Mouse (Mus musculus): ENCODE measurements around the gene Dclk1. TPM values are rescaled to one million over a fixed set of nuclear protein-coding genes. Genes with fewer than 3 reads are reported as not detected.

The Dclk1 gene
- polyA plus RNA-seq, 1 experiment, result not detected

DNA sequence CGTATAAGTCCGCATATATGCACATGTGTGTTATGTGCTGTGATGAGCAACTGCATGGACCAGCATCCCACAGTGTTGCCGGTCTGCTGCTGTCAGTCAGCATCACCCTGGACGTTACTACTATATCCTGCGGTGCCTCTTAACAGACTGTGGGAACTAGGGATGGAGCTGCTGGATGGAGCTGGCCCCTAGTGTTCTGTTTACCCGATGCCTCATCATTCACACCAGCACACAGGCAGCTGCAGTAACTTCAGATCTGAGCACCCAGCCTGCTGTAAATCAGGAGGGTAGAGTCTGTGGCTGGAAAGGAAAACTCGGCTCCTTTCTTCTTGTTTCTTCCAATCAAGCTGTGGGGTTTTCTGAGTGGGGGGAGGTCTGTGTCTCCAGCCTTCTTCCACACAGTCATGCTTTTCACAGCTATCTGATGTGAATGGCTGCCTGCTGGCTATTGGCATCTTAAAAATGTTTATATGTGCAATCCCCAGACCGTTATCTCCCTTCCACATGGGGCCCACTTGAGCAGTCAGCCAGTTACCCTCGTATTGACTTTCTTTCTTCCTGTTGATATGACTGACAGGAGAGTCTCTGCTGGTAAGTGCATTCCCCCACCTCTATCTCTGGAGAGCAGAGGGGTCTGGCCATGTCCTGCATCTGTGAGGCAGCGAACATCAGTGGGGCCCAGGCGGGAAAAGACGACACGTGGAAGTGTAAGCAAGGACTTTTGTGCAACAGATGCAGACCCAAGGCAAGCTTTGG is 301.9 kb downstream of the Dclk1 start:
- Histone ChIP-seq H3K4me3 (replicated peaks) (no peak overlapping the region), H3K9me3 (ENCODE audit: control insufficient read depth, low read length) (no peaks in the 10 kb centered on the region), H3K36me3 (ENCODE audit: control insufficient read depth) (no peaks in the 10 kb centered on the region), H3K4me1 (ENCODE audit: control insufficient read depth) (peaks cover 15% of the 10 kb centered on the region), H3K27me3 (ENCODE audit: control insufficient read depth) (no peaks in the 10 kb centered on the region)
- TF ChIP-seq GATA1 (IDR thresholded peaks at IDR 0.05; ENCODE audit: low read length), result no peak
- TF ChIP-seq TAL1 (IDR thresholded peaks at IDR 0.05; ENCODE audit: low read length), result no peak

DNA sequence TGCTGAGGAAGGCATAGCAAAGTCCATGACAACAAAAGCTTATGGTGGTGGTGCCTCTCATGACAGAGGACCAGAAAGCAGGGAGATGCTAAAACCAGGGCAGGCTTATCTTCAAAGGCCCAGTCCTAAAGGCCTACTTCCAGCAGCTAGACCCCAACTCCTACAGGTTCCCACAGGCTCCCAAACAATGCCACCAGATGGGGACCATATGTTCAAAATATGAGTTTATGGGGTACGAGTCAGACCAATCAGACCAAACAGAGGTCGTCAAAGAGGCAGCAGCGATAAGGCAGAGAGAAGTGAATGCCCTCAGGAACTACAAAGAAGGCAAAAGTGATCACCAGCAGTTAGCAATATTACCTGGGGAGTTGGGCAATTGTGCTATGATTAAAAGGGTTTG is 303.1 kb downstream of the Dclk1 start:
- Histone ChIP-seq H3K27me3 (ENCODE audit: control insufficient read depth) (no peaks in the 10 kb centered on the region), H3K36me3 (ENCODE audit: control insufficient read depth) (no peaks in the 10 kb centered on the region), H3K4me3 (replicated peaks) (no peak overlapping the region), H3K4me1 (ENCODE audit: control insufficient read depth) (peaks cover 15% of the 10 kb centered on the region), H3K9me3 (ENCODE audit: control insufficient read depth, low read length) (no peaks in the 10 kb centered on the region)
- TF ChIP-seq GATA1 (IDR thresholded peaks at IDR 0.05; ENCODE audit: low read length) (no peak), TAL1 (IDR thresholded peaks at IDR 0.05; ENCODE audit: low read length) (no peak)

DNA sequence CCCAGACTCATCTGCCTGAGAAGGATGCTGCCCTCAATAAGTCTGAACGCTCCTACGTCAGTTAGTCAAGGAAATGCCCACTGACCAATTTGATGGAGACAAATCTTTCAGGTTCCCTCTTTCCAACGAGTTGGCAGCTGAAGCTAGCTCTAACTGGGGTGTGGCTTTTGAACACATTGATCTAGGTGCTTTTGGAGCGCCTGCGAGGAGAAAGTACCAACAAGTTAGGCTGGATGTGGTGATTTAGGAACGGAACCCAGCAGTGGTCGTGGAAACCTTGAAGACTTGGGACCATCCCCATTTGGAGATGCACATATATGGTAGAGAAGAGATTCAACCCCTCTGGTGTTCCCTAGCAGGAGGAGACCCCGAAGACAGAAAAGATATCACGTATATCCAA is 303.8 kb downstream of the Dclk1 start:
- TF ChIP-seq TAL1 (IDR thresholded peaks at IDR 0.05; ENCODE audit: low read length) (no peak), GATA1 (IDR thresholded peaks at IDR 0.05; ENCODE audit: low read length) (no peak)
- no peak overlapping the region for H3K4me3 ChIP-seq (replicated peaks)
- H3K4me1 ChIP-seq (ENCODE audit: control insufficient read depth), result peaks cover 15% of the 10 kb centered on the region
- no peaks in the 10 kb centered on the region for H3K27me3 ChIP-seq (ENCODE audit: control insufficient read depth)
- H3K36me3 ChIP-seq (ENCODE audit: control insufficient read depth), result no peaks in the 10 kb centered on the region
- H3K9me3 ChIP-seq (ENCODE audit: control insufficient read depth, low read length), result no peaks in the 10 kb centered on the region

DNA sequence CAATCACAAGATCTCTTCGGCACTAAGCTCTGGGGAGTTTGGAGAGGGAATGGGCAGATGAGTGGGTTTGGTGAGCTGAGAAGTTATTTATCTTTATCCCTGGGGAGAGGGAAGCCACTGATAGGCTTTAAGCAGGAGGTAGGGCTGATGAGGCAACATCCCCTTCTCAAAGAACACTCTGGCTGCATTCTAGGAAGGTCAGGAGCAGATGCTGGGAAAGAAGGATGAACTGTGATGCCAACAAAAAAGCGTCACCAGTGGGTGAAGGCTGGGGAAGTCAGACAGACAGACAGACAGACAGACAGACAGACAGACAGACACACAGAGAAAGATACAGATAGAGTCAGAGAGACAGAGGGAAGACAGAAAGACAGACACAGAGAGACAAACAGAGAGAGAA is 304.9 kb downstream of the Dclk1 start:
- no peaks in the 10 kb centered on the region for H3K27me3 ChIP-seq (ENCODE audit: control insufficient read depth)
- no peaks in the 10 kb centered on the region for H3K36me3 ChIP-seq (ENCODE audit: control insufficient read depth)
- H3K4me1 ChIP-seq (ENCODE audit: control insufficient read depth), result peaks cover 15% of the 10 kb centered on the region
- no peak for TF ChIP-seq TAL1 (IDR thresholded peaks at IDR 0.05; ENCODE audit: low read length)
- TF ChIP-seq GATA1 (IDR thresholded peaks at IDR 0.05; ENCODE audit: low read length), result no peak
- H3K4me3 ChIP-seq (replicated peaks), result no peak overlapping the region
- no peaks in the 10 kb centered on the region for H3K9me3 ChIP-seq (ENCODE audit: control insufficient read depth, low read length)

DNA sequence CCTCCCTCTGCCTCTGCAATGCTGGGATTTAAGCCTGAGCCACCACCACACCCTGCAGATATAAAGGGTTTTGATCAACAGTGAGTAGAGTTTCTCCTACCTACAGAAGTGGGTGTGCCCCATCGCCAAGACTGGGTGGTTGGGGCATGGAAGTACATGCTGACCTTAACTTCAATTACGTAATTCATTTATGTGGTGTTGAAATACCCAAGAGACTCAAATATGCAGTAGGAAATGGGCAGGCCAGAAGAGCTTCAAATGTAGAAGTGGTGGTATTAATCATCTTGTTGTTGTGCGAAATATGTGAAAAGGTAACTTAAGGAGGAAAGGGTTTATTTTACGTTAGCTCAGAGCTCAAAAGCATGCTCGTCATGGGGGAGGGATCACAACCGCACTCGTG is 307.2 kb downstream of the Dclk1 start:
- Histone ChIP-seq H3K27me3 (ENCODE audit: control insufficient read depth) (no peaks in the 10 kb centered on the region), H3K36me3 (ENCODE audit: control insufficient read depth) (no peaks in the 10 kb centered on the region), H3K4me1 (ENCODE audit: control insufficient read depth) (peaks cover 8% of the 10 kb centered on the region), H3K9me3 (ENCODE audit: control insufficient read depth, low read length) (no peaks in the 10 kb centered on the region), H3K4me3 (replicated peaks) (no peak overlapping the region)
- TF ChIP-seq GATA1 (IDR thresholded peaks at IDR 0.05; ENCODE audit: low read length) (no peak), TAL1 (IDR thresholded peaks at IDR 0.05; ENCODE audit: low read length) (no peak)

DNA sequence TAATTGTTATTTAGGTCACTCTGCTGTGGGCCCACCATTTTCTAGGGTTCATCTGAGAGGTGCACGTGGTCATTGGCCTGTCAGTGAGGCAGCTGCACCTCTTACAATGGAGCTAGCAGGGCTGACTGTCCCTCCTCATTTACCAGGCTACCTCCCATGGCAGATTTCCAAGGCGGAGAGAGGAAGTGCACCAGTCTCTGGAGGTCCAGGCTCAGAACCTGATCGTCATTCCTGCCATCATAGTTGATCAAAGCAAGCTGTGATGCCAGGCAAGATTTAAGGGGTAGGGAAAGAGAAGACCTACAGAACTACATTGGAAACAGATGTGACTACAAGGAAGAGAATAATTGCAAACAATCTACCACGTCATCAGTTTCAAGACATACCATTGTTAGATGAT is 308.8 kb downstream of the Dclk1 start:
- H3K9me3 ChIP-seq (ENCODE audit: control insufficient read depth, low read length), result no peaks in the 10 kb centered on the region
- H3K36me3 ChIP-seq (ENCODE audit: control insufficient read depth), result no peaks in the 10 kb centered on the region
- H3K4me3 ChIP-seq (replicated peaks), result no peak overlapping the region
- TF ChIP-seq TAL1 (IDR thresholded peaks at IDR 0.05; ENCODE audit: low read length), result no peak
- TF ChIP-seq GATA1 (IDR thresholded peaks at IDR 0.05; ENCODE audit: low read length), result no peak
- H3K27me3 ChIP-seq (ENCODE audit: control insufficient read depth), result no peaks in the 10 kb centered on the region
- H3K4me1 ChIP-seq (ENCODE audit: control insufficient read depth), result no peaks in the 10 kb centered on the region

DNA sequence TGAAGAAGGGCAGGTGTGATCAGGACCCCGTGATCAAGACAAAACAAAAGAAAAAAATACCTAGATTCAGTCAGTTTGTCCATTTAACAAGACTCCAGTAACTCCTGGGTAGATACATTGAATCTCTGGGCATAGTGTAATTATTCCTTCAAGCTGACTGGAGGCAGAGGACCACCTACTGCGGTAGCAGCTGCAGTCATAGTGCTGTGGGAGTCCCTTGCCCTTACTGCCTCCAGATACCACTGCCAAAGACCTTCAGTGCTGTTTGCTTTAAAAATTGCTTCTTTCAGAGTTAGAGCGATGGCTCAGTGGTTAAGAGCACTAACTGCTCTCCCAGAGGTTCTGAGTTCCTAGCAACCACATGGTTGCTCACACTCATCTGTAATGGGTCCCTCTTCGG is 309.7 kb downstream of the Dclk1 start:
- Histone ChIP-seq H3K36me3 (ENCODE audit: control insufficient read depth) (no peaks in the 10 kb centered on the region), H3K4me3 (replicated peaks) (no peak overlapping the region), H3K9me3 (ENCODE audit: control insufficient read depth, low read length) (no peaks in the 10 kb centered on the region), H3K4me1 (ENCODE audit: control insufficient read depth) (no peaks in the 10 kb centered on the region), H3K27me3 (ENCODE audit: control insufficient read depth) (no peaks in the 10 kb centered on the region)
- no peak for TF ChIP-seq TAL1 (IDR thresholded peaks at IDR 0.05; ENCODE audit: low read length)

DNA sequence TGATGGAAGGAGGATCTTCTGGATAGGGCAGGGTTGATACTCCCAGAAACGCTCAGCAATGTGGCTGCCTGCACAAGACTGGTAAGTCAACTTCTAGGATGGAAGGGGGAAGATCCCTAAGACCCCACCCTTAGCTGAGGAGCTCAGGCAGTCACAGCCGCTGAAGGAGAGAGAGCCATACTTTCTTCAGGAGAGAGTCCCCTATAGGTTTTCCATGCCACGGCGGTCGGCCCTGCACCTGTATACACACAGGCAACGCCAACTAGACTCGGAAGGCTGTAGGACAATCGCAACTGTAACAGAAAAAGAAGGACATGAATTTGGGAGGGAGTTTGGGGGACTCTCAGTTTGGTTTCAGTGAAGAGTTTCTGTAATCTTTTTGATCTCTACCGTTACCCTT is 310.9 kb downstream of the Dclk1 start:
- Histone ChIP-seq H3K4me3 (replicated peaks) (no peak overlapping the region), H3K4me1 (ENCODE audit: control insufficient read depth) (no peaks in the 10 kb centered on the region), H3K9me3 (ENCODE audit: control insufficient read depth, low read length) (no peaks in the 10 kb centered on the region), H3K36me3 (ENCODE audit: control insufficient read depth) (no peaks in the 10 kb centered on the region), H3K27me3 (ENCODE audit: control insufficient read depth) (no peaks in the 10 kb centered on the region)
- TF ChIP-seq TAL1 (IDR thresholded peaks at IDR 0.05; ENCODE audit: low read length) (no peak), GATA1 (IDR thresholded peaks at IDR 0.05; ENCODE audit: low read length) (no peak)

DNA sequence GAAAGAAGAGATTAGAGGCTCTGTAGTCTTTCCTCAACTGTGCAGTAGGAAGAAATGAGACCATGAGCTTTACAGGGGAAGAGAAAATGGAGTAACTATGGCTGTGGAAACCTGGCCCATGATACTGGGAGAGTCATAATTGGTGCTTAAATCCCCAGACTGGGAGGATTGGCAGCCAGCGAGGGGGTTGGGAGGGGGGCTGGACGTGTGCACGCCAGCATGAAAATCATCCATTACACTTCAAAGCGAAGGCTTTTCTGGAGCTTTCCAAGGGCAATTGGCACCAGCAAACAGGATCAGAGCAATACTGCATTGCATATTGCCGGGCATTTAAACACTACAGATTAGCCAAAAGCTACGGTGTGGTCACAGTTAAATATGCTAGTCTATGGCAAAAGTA is 313.7 kb downstream of the Dclk1 start:
- no peaks in the 10 kb centered on the region for H3K9me3 ChIP-seq (ENCODE audit: control insufficient read depth, low read length)
- no peak overlapping the region for H3K4me3 ChIP-seq (replicated peaks)
- no peak for TF ChIP-seq GATA1 (IDR thresholded peaks at IDR 0.05; ENCODE audit: low read length)
- no peak for TF ChIP-seq TAL1 (IDR thresholded peaks at IDR 0.05; ENCODE audit: low read length)
- H3K36me3 ChIP-seq (ENCODE audit: control insufficient read depth), result no peaks in the 10 kb centered on the region
- no peaks in the 10 kb centered on the region for H3K4me1 ChIP-seq (ENCODE audit: control insufficient read depth)
- H3K27me3 ChIP-seq (ENCODE audit: control insufficient read depth), result no peaks in the 10 kb centered on the region

DNA sequence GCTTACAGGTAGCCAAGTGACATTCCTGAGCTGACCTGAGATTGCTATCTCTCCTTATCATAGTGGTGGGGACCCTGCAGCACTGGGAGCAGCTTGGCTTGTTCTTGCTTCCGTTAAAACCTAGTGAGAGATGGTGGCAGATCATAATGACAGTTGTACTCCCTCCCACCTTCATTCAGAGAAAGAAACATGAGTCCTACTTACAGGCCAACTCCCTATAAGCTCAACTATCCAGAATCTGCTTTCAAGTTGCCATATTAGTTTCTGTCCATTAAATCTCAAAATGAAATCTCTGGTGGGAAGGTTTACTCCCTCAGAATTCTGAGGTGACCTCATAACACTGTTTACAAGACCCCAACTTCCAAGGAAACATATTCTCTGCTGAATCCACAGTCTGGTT is 316.4 kb downstream of the Dclk1 start:
- H3K36me3 ChIP-seq (ENCODE audit: control insufficient read depth), result no peaks in the 10 kb centered on the region
- no peaks in the 10 kb centered on the region for H3K27me3 ChIP-seq (ENCODE audit: control insufficient read depth)
- H3K4me1 ChIP-seq (ENCODE audit: control insufficient read depth), result no peaks in the 10 kb centered on the region
- TF ChIP-seq TAL1 (IDR thresholded peaks at IDR 0.05; ENCODE audit: low read length), result no peak
- no peak for TF ChIP-seq GATA1 (IDR thresholded peaks at IDR 0.05; ENCODE audit: low read length)
- H3K9me3 ChIP-seq (ENCODE audit: control insufficient read depth, low read length), result no peaks in the 10 kb centered on the region
- no peak overlapping the region for H3K4me3 ChIP-seq (replicated peaks)

Data from erythroblast, embryonic 14.5 days (primary cell).